Mouse (Mus musculus): ENCODE data around the gene Aknad1. TPM values are rescaled to one million over a fixed set of nuclear protein-coding genes. Genes with fewer than 3 reads are reported as not detected.

Aknad1 gene
- polyA plus RNA-seq, 1 experiment from 2014 or later = 0.16 TPM

- Histone ChIP-seq H3K4me1 (replicated peaks; ENCODE audit: control insufficient read depth, insufficient read depth, low read length) (no peaks in the 10 kb centered on the region), H3K36me3 (ENCODE audit: control insufficient read depth, insufficient read depth) (no peaks in the 10 kb centered on the region), H3K27me3 (replicated peaks; ENCODE audit: control insufficient read depth, insufficient read depth, low read length) (no peaks in the 10 kb centered on the region), H3K9ac (ENCODE audit: low read depth, low read length) (no peak overlapping the region), H3K4me3 (ENCODE audit: low read depth, low read length) (no peak overlapping the region), H3K4me2 (replicated peaks; ENCODE audit: low read depth) (no peak overlapping the region), H3K9me3 (ENCODE audit: control insufficient read depth) (no peaks in the 10 kb centered on the region), H3K27ac (ENCODE audit: low read depth, low read length) (no peak overlapping the region)
- no peak for TF ChIP-seq CTCF (IDR thresholded peaks at IDR 0.05; ENCODE audit: low read depth)
- WGBS = 74% methylated on average over 1 of the region's 1 CpGs
- ATAC-seq = no peak
Observed at GRCm38 (mm10) chr3:108756131-108756530, 16.7 kb downstream of the Aknad1 start.

- WGBS = 55% methylated on average over 9 of the region's 9 CpGs
- no peak overlapping the region for H3K27ac ChIP-seq (ENCODE audit: low read depth, low read length)
- TF ChIP-seq CTCF (IDR thresholded peaks at IDR 0.05; ENCODE audit: low read depth) = no peak
- no peaks in the 10 kb centered on the region for H3K4me1 ChIP-seq (replicated peaks; ENCODE audit: control insufficient read depth, insufficient read depth, low read length)
- ATAC-seq = peak; percentile 50; the same call in 1 of the 2 replicates
- H3K4me3 ChIP-seq (ENCODE audit: low read depth, low read length) = no peak overlapping the region
- no peaks in the 10 kb centered on the region for H3K9me3 ChIP-seq (ENCODE audit: control insufficient read depth)
- no peaks in the 10 kb centered on the region for H3K27me3 ChIP-seq (replicated peaks; ENCODE audit: control insufficient read depth, insufficient read depth, low read length)
- H3K4me2 ChIP-seq (replicated peaks; ENCODE audit: low read depth) = no peak overlapping the region
- H3K9ac ChIP-seq (ENCODE audit: low read depth, low read length) = no peak overlapping the region
- H3K36me3 ChIP-seq (ENCODE audit: control insufficient read depth, insufficient read depth) = no peaks in the 10 kb centered on the region
Observed at GRCm38 (mm10) chr3:108757570-108757969, 18.1 kb downstream of the Aknad1 start.

DNA sequence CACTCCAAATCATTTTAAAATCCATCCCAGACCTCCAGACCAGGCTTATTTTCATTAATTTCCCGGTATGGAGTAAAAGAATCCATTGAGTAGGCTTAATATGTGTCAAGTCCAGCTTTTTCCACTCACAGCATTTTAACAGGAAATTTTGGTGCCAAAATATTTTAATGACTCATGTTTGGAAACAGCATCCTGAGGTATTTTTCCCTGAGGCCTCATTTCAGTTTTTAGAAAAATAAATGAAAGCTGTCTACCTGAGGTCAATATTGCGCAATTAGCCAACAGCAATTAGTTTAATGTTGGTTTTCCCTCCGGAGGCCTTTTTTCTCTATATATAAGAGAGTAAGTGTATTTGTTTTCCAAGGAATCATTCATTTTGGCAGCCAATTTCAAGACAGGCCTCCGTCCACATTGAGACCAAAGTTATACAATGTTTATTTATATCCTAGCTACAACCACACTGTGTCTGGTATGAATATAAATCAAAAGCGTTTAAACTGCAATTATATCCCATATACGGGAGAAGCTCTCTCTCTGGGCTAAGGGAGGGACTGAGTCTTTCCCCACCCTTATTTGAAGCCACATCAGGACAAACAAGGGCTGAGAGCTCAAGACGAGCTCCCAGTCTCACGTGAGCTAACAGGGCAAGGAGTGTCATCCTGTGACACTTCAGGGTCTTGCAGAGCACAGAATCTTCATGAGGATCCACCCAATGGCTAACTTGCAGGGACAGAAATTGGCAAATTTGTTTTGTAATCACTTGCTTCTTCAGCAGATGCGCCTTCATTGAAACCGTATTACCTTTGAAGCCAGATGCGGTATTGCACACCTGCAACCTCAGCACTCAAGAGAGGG is 20.3 kb downstream of the Aknad1 start:
- Histone ChIP-seq H3K9me3 (ENCODE audit: control insufficient read depth) (no peaks in the 10 kb centered on the region), H3K27me3 (replicated peaks; ENCODE audit: control insufficient read depth, insufficient read depth, low read length) (no peaks in the 10 kb centered on the region), H3K27ac (ENCODE audit: low read depth, low read length) (no peak overlapping the region), H3K4me3 (ENCODE audit: low read depth, low read length) (no peak overlapping the region), H3K4me1 (replicated peaks; ENCODE audit: control insufficient read depth, insufficient read depth, low read length) (no peaks in the 10 kb centered on the region), H3K9ac (ENCODE audit: low read depth, low read length) (no peak overlapping the region), H3K4me2 (replicated peaks; ENCODE audit: low read depth) (no peak overlapping the region), H3K36me3 (ENCODE audit: control insufficient read depth, insufficient read depth) (no peaks in the 10 kb centered on the region)
- TF ChIP-seq CTCF (IDR thresholded peaks at IDR 0.05; ENCODE audit: low read depth) = no peak
- WGBS = 58% methylated on average over 11 of the region's 11 CpGs
- peak; percentile 42; the same call in 1 of the 2 replicates for ATAC-seq

DNA sequence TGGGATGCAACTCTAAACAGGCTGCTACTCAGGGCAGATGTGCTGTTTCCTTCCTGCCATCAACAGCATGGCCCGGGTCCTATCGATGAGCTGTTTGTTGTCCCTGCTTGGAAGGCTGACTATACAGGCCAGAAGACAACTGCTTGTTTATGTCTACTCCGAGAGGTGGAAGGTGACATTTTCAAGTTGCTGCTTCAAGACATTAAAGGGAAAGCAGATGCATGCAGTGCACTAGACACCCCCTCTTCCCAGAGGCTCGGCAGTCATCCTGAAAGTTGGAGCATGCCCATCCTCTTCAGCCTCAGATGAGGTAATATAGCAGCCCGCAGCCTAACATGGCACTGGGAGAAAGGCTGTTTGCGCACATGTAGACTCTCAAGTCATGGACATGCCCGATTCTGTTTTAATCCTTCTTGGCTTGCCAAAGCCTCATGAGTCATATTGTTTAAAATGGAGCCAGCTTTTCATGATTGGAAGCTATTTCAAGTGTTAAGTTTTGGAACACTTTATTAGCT is 23.2 kb downstream of the Aknad1 start:
- 68% methylated on average over 7 of the region's 7 CpGs for WGBS
- Histone ChIP-seq H3K36me3 (ENCODE audit: control insufficient read depth, insufficient read depth) (no peaks in the 10 kb centered on the region), H3K27me3 (replicated peaks; ENCODE audit: control insufficient read depth, insufficient read depth, low read length) (no peaks in the 10 kb centered on the region), H3K27ac (ENCODE audit: low read depth, low read length) (no peak overlapping the region), H3K9ac (ENCODE audit: low read depth, low read length) (no peak overlapping the region), H3K9me3 (ENCODE audit: control insufficient read depth) (no peaks in the 10 kb centered on the region), H3K4me2 (replicated peaks; ENCODE audit: low read depth) (no peak overlapping the region), H3K4me1 (replicated peaks; ENCODE audit: control insufficient read depth, insufficient read depth, low read length) (no peaks in the 10 kb centered on the region), H3K4me3 (ENCODE audit: low read depth, low read length) (no peak overlapping the region)
- TF ChIP-seq CTCF (IDR thresholded peaks at IDR 0.05; ENCODE audit: low read depth) = no peak
- no peak for ATAC-seq

DNA sequence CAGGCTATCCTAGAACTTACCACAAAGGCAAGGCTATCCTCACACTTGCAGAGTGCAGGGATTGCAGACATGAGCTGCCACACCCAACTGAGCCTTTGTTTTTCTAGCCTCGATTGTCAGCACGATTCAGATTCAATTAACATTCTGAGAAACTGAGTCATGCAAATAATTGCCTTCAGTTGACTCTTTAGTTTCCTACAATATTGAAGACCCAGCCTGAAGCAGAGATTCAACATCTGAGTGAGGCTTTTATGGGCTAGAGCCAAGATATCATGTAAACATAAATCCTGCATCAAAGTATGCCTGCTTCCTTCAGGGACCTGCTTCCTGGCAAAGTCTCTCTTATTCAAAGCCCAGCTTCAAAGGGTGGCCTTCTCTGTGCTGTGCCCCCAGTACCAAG is 24.2 kb downstream of the Aknad1 start:
- no peaks in the 10 kb centered on the region for H3K4me1 ChIP-seq (replicated peaks; ENCODE audit: control insufficient read depth, insufficient read depth, low read length)
- H3K27me3 ChIP-seq (replicated peaks; ENCODE audit: control insufficient read depth, insufficient read depth, low read length) = no peaks in the 10 kb centered on the region
- H3K36me3 ChIP-seq (ENCODE audit: control insufficient read depth, insufficient read depth) = no peaks in the 10 kb centered on the region
- no peak overlapping the region for H3K4me2 ChIP-seq (replicated peaks; ENCODE audit: low read depth)
- H3K4me3 ChIP-seq (ENCODE audit: low read depth, low read length) = no peak overlapping the region
- TF ChIP-seq CTCF (IDR thresholded peaks at IDR 0.05; ENCODE audit: low read depth) = no peak
- H3K27ac ChIP-seq (ENCODE audit: low read depth, low read length) = no peak overlapping the region
- no peaks in the 10 kb centered on the region for H3K9me3 ChIP-seq (ENCODE audit: control insufficient read depth)
- H3K9ac ChIP-seq (ENCODE audit: low read depth, low read length) = no peak overlapping the region
- no peak for ATAC-seq
- WGBS = 45% methylated on average over 2 of the region's 2 CpGs

GRCm38 (mm10) chr3:108764976-108765375 is 25.5 kb downstream of the Aknad1 start:
- 34% methylated on average over 7 of the region's 7 CpGs for WGBS
- Histone ChIP-seq H3K27ac (ENCODE audit: low read depth, low read length) (no peak overlapping the region), H3K4me1 (replicated peaks; ENCODE audit: control insufficient read depth, insufficient read depth, low read length) (no peaks in the 10 kb centered on the region), H3K9ac (ENCODE audit: low read depth, low read length) (no peak overlapping the region), H3K4me2 (replicated peaks; ENCODE audit: low read depth) (no peak overlapping the region), H3K36me3 (ENCODE audit: control insufficient read depth, insufficient read depth) (no peaks in the 10 kb centered on the region), H3K27me3 (replicated peaks; ENCODE audit: control insufficient read depth, insufficient read depth, low read length) (no peaks in the 10 kb centered on the region), H3K9me3 (ENCODE audit: control insufficient read depth) (no peaks in the 10 kb centered on the region), H3K4me3 (ENCODE audit: low read depth, low read length) (no peak overlapping the region)
- no peak for ATAC-seq
- no peak for TF ChIP-seq CTCF (IDR thresholded peaks at IDR 0.05; ENCODE audit: low read depth)
